Mouse (Mus musculus): ENCODE measurements around the gene Ptprn2. TPM values are rescaled to one million over a fixed set of nuclear protein-coding genes. Genes with fewer than 3 reads are reported as not detected.

Gene Ptprn2
- total and polyA plus RNA-seq, 3 experiments: 0.22 TPM; not detected in 2

DNA sequence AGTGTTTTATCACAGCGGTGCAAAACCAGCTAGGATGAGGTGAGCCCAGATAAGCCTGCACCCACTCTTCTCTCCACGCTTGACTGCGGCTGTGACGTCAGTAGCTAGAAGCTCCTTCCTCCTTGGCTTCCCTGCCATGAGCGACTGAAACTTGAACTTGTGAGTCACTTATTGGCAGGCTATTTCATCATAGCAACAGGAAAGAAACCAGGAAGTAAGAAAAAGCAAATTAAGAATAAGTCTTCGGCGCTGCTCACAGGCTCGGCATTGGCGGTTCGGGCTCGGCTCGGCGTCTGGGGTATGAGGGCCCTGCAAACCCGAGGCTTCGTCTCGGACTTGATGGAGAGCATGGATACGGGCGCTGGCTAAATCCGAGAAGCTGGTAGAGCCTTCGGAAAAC is 111.5 kb downstream of the Ptprn2 start:
- Histone ChIP-seq H3K4me3 (ENCODE audit: low read depth, low read length) (no peak overlapping the region), H3K4me1 (ENCODE audit: insufficient read depth, low read depth, low read length) (no peaks in the 10 kb centered on the region), H3K27me3 (ENCODE audit: insufficient read depth, low read length) (no peaks in the 10 kb centered on the region), H3K36me3 (replicated peaks) (no peaks in the 10 kb centered on the region), H3K9me3 (replicated peaks) (peaks cover 24% of the 10 kb centered on the region)
- ATAC-seq (ENCODE audit: extremely low read depth, insufficient number of reproducible peaks, low FRiP score, poor library complexity, severe bottlenecking) (no peak), DNase-seq (ENCODE audit: low spot score) (no peak)
- TF ChIP-seq CTCF (IDR thresholded peaks at IDR 0.05; ENCODE audit: low read depth, low read length): no peak
- no peak for TF ChIP-seq POLR2AphosphoS5 (IDR thresholded peaks at IDR 0.05; ENCODE audit: insufficient replicate concordance, low read depth, low read length)
- no peak for TF ChIP-seq GATA1 (IDR thresholded peaks at IDR 0.05; ENCODE audit: borderline replicate concordance, low read length)
- TF ChIP-seq TAL1 (conservative IDR thresholded peaks at IDR 0.05; ENCODE audit: low read depth, low read length): no peak
- no peak for TF ChIP-seq GATA2 (IDR thresholded peaks at IDR 0.05; ENCODE audit: borderline replicate concordance, low read depth, low read length)

DNA sequence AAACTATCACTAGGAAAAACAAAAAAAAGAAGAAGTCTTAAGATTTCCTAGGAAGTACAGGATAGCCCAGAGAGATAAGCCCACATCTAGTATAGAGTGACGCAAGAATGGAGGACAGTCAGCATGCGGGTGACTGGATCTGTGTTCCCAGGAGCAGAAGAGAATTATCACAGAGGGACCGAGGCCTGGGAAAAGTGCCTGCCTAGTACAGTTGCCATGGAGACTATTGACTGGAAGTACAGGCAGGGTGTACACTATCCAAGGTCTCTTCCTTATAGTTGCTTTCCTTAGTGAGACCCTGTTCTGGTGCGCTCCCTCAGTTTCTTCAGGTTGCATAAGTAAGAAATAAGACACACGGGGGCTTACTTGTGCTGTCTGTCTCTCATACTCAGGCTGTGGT is 112.2 kb downstream of the Ptprn2 start:
- no peaks in the 10 kb centered on the region for H3K4me1 ChIP-seq (ENCODE audit: insufficient read depth, low read depth, low read length)
- no peak for DNase-seq (ENCODE audit: low spot score)
- H3K9me3 ChIP-seq (replicated peaks): peaks cover 22% of the 10 kb centered on the region
- TF ChIP-seq TAL1 (conservative IDR thresholded peaks at IDR 0.05; ENCODE audit: low read depth, low read length) (no peak), CTCF (IDR thresholded peaks at IDR 0.05; ENCODE audit: low read depth, low read length) (no peak), POLR2AphosphoS5 (IDR thresholded peaks at IDR 0.05; ENCODE audit: insufficient replicate concordance, low read depth, low read length) (no peak), GATA2 (IDR thresholded peaks at IDR 0.05; ENCODE audit: borderline replicate concordance, low read depth, low read length) (no peak), GATA1 (IDR thresholded peaks at IDR 0.05; ENCODE audit: borderline replicate concordance, low read length) (no peak)
- H3K27me3 ChIP-seq (ENCODE audit: insufficient read depth, low read length): no peaks in the 10 kb centered on the region
- H3K4me3 ChIP-seq (ENCODE audit: low read depth, low read length): no peak overlapping the region
- ATAC-seq (ENCODE audit: extremely low read depth, insufficient number of reproducible peaks, low FRiP score, poor library complexity, severe bottlenecking): no peak
- H3K36me3 ChIP-seq (replicated peaks): no peaks in the 10 kb centered on the region

DNA sequence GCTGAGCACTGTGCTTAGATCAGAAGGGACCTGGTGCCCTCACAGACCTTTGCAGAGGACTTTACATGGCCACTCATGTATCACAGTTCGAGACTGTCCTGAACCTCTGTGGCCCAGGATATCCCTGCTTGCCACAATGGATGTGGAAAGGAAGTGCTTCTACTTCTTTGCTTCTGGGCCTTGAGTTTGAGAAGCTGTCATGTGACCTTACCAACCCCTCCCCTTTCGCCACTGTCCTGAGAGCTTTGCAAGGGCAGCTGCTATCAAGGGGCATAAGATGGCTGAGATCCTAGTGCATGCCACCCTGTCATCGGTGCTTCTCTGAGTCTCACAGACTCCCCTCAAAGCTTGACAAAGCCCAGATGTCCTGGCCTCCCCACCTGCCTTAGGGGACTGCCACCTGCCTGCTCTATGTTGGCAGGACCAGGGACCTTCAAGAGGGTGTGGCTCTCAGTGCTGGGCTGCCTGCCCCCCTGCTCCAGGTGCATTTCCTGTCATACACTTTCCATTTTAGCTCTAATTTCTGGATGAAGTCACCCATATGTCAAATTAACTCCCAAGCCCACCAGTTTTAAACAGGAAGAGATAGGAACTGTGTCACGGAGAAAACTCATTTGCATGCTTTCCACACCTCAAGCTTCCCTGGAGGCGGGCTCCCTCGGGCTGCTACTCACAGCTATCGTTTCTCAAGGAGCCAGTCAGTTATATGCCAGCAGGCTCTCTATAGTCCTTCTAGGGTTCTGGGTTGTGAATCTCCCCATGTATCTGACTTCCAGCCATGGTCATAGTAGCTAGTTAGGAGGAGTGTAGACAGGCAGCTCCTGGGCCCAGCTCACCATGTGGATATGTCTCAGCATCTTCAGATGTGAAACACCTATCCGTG is 112.8 kb downstream of the Ptprn2 start:
- no peak for DNase-seq (ENCODE audit: low spot score)
- no peaks in the 10 kb centered on the region for H3K36me3 ChIP-seq (replicated peaks)
- no peaks in the 10 kb centered on the region for H3K4me1 ChIP-seq (ENCODE audit: insufficient read depth, low read depth, low read length)
- no peak overlapping the region for H3K4me3 ChIP-seq (ENCODE audit: low read depth, low read length)
- peaks cover 18% of the 10 kb centered on the region for H3K9me3 ChIP-seq (replicated peaks)
- ATAC-seq (ENCODE audit: extremely low read depth, insufficient number of reproducible peaks, low FRiP score, poor library complexity, severe bottlenecking): no peak
- TF ChIP-seq CTCF (IDR thresholded peaks at IDR 0.05; ENCODE audit: low read depth, low read length) (no peak), GATA1 (IDR thresholded peaks at IDR 0.05; ENCODE audit: borderline replicate concordance, low read length) (no peak), POLR2AphosphoS5 (IDR thresholded peaks at IDR 0.05; ENCODE audit: insufficient replicate concordance, low read depth, low read length) (no peak), GATA2 (IDR thresholded peaks at IDR 0.05; ENCODE audit: borderline replicate concordance, low read depth, low read length) (no peak), TAL1 (conservative IDR thresholded peaks at IDR 0.05; ENCODE audit: low read depth, low read length) (no peak)
- H3K27me3 ChIP-seq (ENCODE audit: insufficient read depth, low read length): no peaks in the 10 kb centered on the region

DNA sequence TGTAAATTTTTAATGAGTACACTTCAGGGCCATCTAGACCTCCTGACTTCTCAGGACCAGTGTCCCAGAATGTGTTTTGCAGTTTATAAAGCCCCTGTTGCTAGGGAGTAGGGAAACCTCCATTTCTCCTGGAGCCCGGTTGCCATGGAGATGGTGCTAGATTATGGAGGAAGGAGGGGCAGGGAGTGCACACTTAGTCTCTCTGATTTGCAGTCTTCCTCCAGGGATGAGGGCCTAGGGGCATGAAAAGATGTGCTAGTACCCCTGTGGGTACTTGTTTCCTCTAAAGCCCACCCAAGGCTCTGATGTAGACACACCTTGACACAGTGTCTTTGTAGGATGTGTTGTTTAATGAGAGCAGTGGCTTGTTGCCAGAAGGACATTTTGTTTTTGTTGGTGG is 114.0 kb downstream of the Ptprn2 start:
- H3K4me3 ChIP-seq (ENCODE audit: low read depth, low read length): no peak overlapping the region

DNA sequence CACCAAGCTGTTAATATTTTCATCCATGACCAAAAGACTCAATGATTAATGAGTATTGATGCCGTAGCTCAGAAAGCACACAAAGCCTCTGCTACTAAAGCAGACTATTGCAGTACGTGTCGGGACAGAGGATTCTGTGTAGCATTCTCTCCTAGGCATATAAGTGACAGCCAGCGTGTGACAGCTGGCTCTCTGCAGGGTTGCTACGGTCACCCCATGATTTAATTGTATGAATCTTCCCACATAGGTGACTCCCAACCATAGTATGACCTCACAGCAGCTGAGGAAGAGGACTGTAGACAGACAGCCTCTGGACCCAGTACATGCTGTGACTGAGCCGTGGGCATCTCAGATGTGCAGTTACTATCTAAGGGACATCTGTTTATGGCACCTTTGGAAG is 114.5 kb downstream of the Ptprn2 start:
- DNase-seq (ENCODE audit: low spot score) (no peak), ATAC-seq (ENCODE audit: extremely low read depth, insufficient number of reproducible peaks, low FRiP score, poor library complexity, severe bottlenecking) (no peak)
- Histone ChIP-seq H3K4me1 (ENCODE audit: insufficient read depth, low read depth, low read length) (no peaks in the 10 kb centered on the region), H3K9me3 (replicated peaks) (peaks cover 18% of the 10 kb centered on the region), H3K4me3 (ENCODE audit: low read depth, low read length) (no peak overlapping the region), H3K27me3 (ENCODE audit: insufficient read depth, low read length) (no peaks in the 10 kb centered on the region), H3K36me3 (replicated peaks) (no peaks in the 10 kb centered on the region)
- no peak for TF ChIP-seq GATA1 (IDR thresholded peaks at IDR 0.05; ENCODE audit: borderline replicate concordance, low read length)
- no peak for TF ChIP-seq TAL1 (conservative IDR thresholded peaks at IDR 0.05; ENCODE audit: low read depth, low read length)
- TF ChIP-seq GATA2 (IDR thresholded peaks at IDR 0.05; ENCODE audit: borderline replicate concordance, low read depth, low read length): no peak
- TF ChIP-seq POLR2AphosphoS5 (IDR thresholded peaks at IDR 0.05; ENCODE audit: insufficient replicate concordance, low read depth, low read length): no peak
- TF ChIP-seq CTCF (IDR thresholded peaks at IDR 0.05; ENCODE audit: low read depth, low read length): no peak

More for the DNA sequence above, 114.0 kb downstream of the Ptprn2 start:
- H3K4me1 ChIP-seq (ENCODE audit: insufficient read depth, low read depth, low read length): no peaks in the 10 kb centered on the region
- H3K27me3 ChIP-seq (ENCODE audit: insufficient read depth, low read length): no peaks in the 10 kb centered on the region
- TF ChIP-seq CTCF (IDR thresholded peaks at IDR 0.05; ENCODE audit: low read depth, low read length) (no peak), GATA1 (IDR thresholded peaks at IDR 0.05; ENCODE audit: borderline replicate concordance, low read length) (no peak), POLR2AphosphoS5 (IDR thresholded peaks at IDR 0.05; ENCODE audit: insufficient replicate concordance, low read depth, low read length) (no peak), GATA2 (IDR thresholded peaks at IDR 0.05; ENCODE audit: borderline replicate concordance, low read depth, low read length) (no peak), TAL1 (conservative IDR thresholded peaks at IDR 0.05; ENCODE audit: low read depth, low read length) (no peak)
- no peaks in the 10 kb centered on the region for H3K36me3 ChIP-seq (replicated peaks)
- H3K9me3 ChIP-seq (replicated peaks): peaks cover 15% of the 10 kb centered on the region
- DNase-seq (ENCODE audit: low spot score) (no peak), ATAC-seq (ENCODE audit: extremely low read depth, insufficient number of reproducible peaks, low FRiP score, poor library complexity, severe bottlenecking) (no peak)

DNA sequence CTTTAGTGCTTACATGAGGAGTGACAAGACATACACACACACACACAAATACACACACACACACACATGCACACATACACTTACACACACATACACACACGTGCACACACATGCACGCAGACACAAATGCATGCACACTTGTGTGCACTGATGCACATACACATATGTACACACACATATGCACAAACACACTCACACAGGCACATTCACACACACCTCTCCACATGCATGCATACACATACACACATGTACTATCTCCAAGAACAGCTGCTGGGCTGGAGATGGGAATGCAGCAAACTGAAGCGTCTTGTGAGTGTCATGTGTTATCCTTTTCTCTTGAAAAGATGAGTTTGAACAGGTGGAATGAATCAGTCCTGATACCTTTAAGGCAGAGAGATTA is 115.9 kb downstream of the Ptprn2 start:
- TF ChIP-seq POLR2AphosphoS5 (IDR thresholded peaks at IDR 0.05; ENCODE audit: insufficient replicate concordance, low read depth, low read length) (no peak), GATA2 (IDR thresholded peaks at IDR 0.05; ENCODE audit: borderline replicate concordance, low read depth, low read length) (no peak), GATA1 (IDR thresholded peaks at IDR 0.05; ENCODE audit: borderline replicate concordance, low read length) (no peak), CTCF (IDR thresholded peaks at IDR 0.05; ENCODE audit: low read depth, low read length) (no peak), TAL1 (conservative IDR thresholded peaks at IDR 0.05; ENCODE audit: low read depth, low read length) (no peak)
- Histone ChIP-seq H3K4me3 (ENCODE audit: low read depth, low read length) (no peak overlapping the region), H3K36me3 (replicated peaks) (no peaks in the 10 kb centered on the region), H3K4me1 (ENCODE audit: insufficient read depth, low read depth, low read length) (no peaks in the 10 kb centered on the region), H3K27me3 (ENCODE audit: insufficient read depth, low read length) (no peaks in the 10 kb centered on the region), H3K9me3 (replicated peaks) (peaks cover 17% of the 10 kb centered on the region)
- no peak for DNase-seq (ENCODE audit: low spot score)
- ATAC-seq (ENCODE audit: extremely low read depth, insufficient number of reproducible peaks, low FRiP score, poor library complexity, severe bottlenecking): no peak
